9 mouse cellular contexts compared by ENCODE assay signal in the genomic region with DNA sequence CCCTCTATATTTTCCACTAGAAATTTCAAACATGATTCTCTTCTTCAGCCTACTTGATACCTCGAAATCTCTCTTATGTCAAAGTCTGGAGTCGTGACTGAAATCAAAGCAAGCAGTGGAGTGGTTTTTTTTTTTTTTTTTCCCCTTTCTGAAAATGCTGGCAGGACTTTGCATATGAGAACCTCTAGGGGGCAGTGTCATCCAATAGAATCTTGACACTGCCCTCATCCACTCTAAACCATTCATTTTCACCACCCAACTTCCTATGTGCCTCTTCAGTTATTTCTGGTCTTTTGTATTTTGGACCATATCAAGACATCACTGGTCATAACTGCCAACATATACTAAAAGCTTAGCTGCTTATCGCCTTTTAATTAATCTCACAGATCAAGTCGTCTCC. TPM values are rescaled to one million over a fixed set of nuclear protein-coding genes. Genes with fewer than 3 reads are reported as not detected.
DNase-seq lines count a peak whose midpoint lies in the region; ATAC-seq and TF ChIP-seq lines count a peak whose summit lies in the region.
"Had no signal": no experiment of that assay in that cellular context is flagged by ENCODE, and none has a peak within 500 bp of the region (broad histone marks: within the 10 kb centered on the region; RNA-seq: fewer than 3 reads in every experiment).

No protein-coding gene starts in this region.

- peak; percentile 73 for TF ChIP-seq CTCF in left cerebral cortex, adult 2 months (IDR thresholded peaks at IDR 0.05)
- TF ChIP-seq CTCF in forebrain, postnatal 0 days (IDR thresholded peaks at IDR 0.05; ENCODE audit: low read depth) = peak; percentile 71

- H3K4me1 ChIP-seq in forebrain, postnatal 0 days (ENCODE audit: insufficient read depth) = no peaks in the 10 kb centered on the region
- H3K4me1 ChIP-seq in neural tube, embryonic 15.5 days = no peaks in the 10 kb centered on the region

- H3K36me3 ChIP-seq in forebrain, postnatal 0 days (ENCODE audit: insufficient read depth) = no peaks in the 10 kb centered on the region
- no peaks in the 10 kb centered on the region for H3K36me3 ChIP-seq in neural tube, embryonic 15.5 days

- WGBS in forebrain, postnatal 0 days = 34% methylated on average over 4 of the region's 4 CpGs
- WGBS in neural tube, embryonic 15.5 days = 29% methylated on average over 4 of the region's 4 CpGs

- no peak overlapping the region for H3K4me2 ChIP-seq in forebrain, postnatal 0 days (ENCODE audit: low read depth)
- H3K4me2 ChIP-seq in neural tube, embryonic 15.5 days = no peak overlapping the region

- peak; percentile 70 for ATAC-seq in cerebellum, adult (ENCODE audit: insufficient number of reproducible peaks, low FRiP score, low TSS enrichment)
- ATAC-seq in forebrain, postnatal 0 days = peak; percentile 47; the same call in 1 of the 2 replicates
- peak; percentile 61; the same call in 1 of the 2 replicates for ATAC-seq in neural tube, embryonic 15.5 days (ENCODE audit: low FRiP score)

- H3K27me3 ChIP-seq in forebrain, postnatal 0 days (ENCODE audit: insufficient read depth, low read length) = no peaks in the 10 kb centered on the region
- H3K27me3 ChIP-seq in neural tube, embryonic 15.5 days (replicated peaks) = no peaks in the 10 kb centered on the region; the same call in 1 of the 2 replicates

- H3K9ac ChIP-seq in forebrain, postnatal 0 days = no peak overlapping the region
- H3K9ac ChIP-seq in neural tube, embryonic 15.5 days (replicated peaks) = no peak overlapping the region

- intact Hi-C loops in left cerebral cortex, adult 2 months (cut with DNase I) = loop anchor here (1.0 to 5.0 kb wide), 3 partner anchors 52 to 161 kb away; a partner anchor contains a TSS

- H3K4me3 ChIP-seq in left cerebral cortex, adult 2 months = no peak overlapping the region
- H3K4me3 ChIP-seq in forebrain, postnatal 0 days (ENCODE audit: low read depth, low read length) = no peak overlapping the region
- H3K4me3 ChIP-seq in neural tube, embryonic 15.5 days (replicated peaks) = no peak overlapping the region

- H3K27ac ChIP-seq in left cerebral cortex, adult 2 months = no peak overlapping the region
- no peak overlapping the region for H3K27ac ChIP-seq in forebrain, postnatal 0 days (ENCODE audit: low read depth, low read length)
- H3K27ac ChIP-seq in neural tube, embryonic 15.5 days (replicated peaks) = no peak overlapping the region

- no peaks in the 10 kb centered on the region for H3K9me3 ChIP-seq in forebrain, postnatal 0 days (ENCODE audit: low read length)
- H3K9me3 ChIP-seq in neural tube, embryonic 15.5 days (replicated peaks) = no peaks in the 10 kb centered on the region

- no peak for DNase-seq in cerebellum, adult 11-12 months
- no peak for DNase-seq in left cerebral cortex, adult 2 months (ENCODE audit: extremely low spot score in 1 of 2, low spot score in 2 of 2)
- DNase-seq in left cerebral cortex, adult 8-10 months (ENCODE audit: low spot score in 2 of 2) = no peak
- DNase-seq in R1 (ENCODE audit: low read depth, low spot score) = peak; percentile 44
- DNase-seq in forebrain, postnatal 0 days = peak; percentile 66
- no peak for DNase-seq in testis, postnatal 14 days (ENCODE audit: low spot score)

RNA-seq across cellular contexts. Expression of a gene that starts 16.9 kb away (rescaled TPM):
- total RNA-seq in left cerebral cortex, adult 2 months (2021) = 1 to 10 TPM in 1 of 2 experiments, under 1 TPM in 1; 0.84 to 1.1 TPM
- 1 to 10 TPM; 1.1 to 1.7 (median 1.3) TPM for total RNA-seq in left cerebral cortex, adult 8-10 months (2022)
- 3.3 and 4.5 TPM in 2 replicates for total RNA-seq in forebrain, postnatal 0 days (2014; rRNA removed)
- 0.09 and 0.22 TPM in 2 replicates for polyA plus RNA-seq in forebrain, postnatal 0 days (2015; fragmentation: Nextera tagmentation; extraction: Ambion mirVana)
- 0.29 and 0.41 TPM in 2 replicates for polyA plus RNA-seq in neural tube, embryonic 15.5 days (2015; fragmentation: Nextera tagmentation; extraction: Ambion mirVana)
- polyA plus RNA-seq: neural tube, embryonic 11.5 days had no signal

RNA-seq across cellular contexts. Expression of a gene that starts 49.7 kb away (rescaled TPM):
- total RNA-seq in left cerebral cortex, adult 2 months (2021) = 100 to 1,000 TPM; 234 to 239 TPM
- 100 to 1,000 TPM; 247 to 305 (median 289) TPM for total RNA-seq in left cerebral cortex, adult 8-10 months (2022)
- total RNA-seq in forebrain, postnatal 0 days (2014; rRNA removed) = 392 and 404 TPM in 2 replicates
- 334 and 452 TPM in 2 replicates for polyA plus RNA-seq in forebrain, postnatal 0 days (2015; fragmentation: Nextera tagmentation; extraction: Ambion mirVana)
- polyA plus RNA-seq in neural tube, embryonic 15.5 days (2015; fragmentation: Nextera tagmentation; extraction: Ambion mirVana) = 443 and 497 TPM in 2 replicates

Comparison
In these comparisons a context has a peak if more than half of its experiments do, and no peak if none do; other contexts are left out.
1. DNase-seq: peak in R1 (single experiment) and forebrain, postnatal 0 days (single experiment); none in cerebellum, adult 11-12 months (single experiment), left cerebral cortex, adult 2 months (0 of 2), left cerebral cortex, adult 8-10 months (0 of 2) and testis, postnatal 14 days (single experiment).
2. Peak in every context shown above with its lines, with median percentiles within 50 percentile points of each other: ATAC-seq.